Mouse (Mus musculus) erythroblast, adult 5-6 weeks (primary cell): ENCODE data around the gene Dek. TPM values are rescaled to one million over a fixed set of nuclear protein-coding genes. Genes with fewer than 3 reads are reported as not detected.

Source experiments
- ATAC-seq: replicated peaks from 2 replicates; pipeline ENCODE4 v1.8.0; 2016; ENCODE audit warnings: moderate number of reproducible peaks, mild to moderate bottlenecking, moderate TSS enrichment, inconsistent platforms; ENCODE audit not compliant: poor library complexity, low FRiP score, severe bottlenecking
- total RNA-seq, 2 experiments: library from RNA; stranded (forward) in 1 of 2; stranded (reverse) in 1 of 2; fragments of 150-400 nt in 1 of 2; fragments of 200-764, 138-1000 nt in 1 of 2; gene quantifications; 2 replicates each; pipeline versions ENCODE4 v1.2.3 to v1.2.4; 2015 to 2017; ENCODE audit warnings: low replicate concordance in 2 of 2

The Dek gene
- total RNA-seq, 2 experiments from 2014 or later: 233 to 413 TPM

DNA sequence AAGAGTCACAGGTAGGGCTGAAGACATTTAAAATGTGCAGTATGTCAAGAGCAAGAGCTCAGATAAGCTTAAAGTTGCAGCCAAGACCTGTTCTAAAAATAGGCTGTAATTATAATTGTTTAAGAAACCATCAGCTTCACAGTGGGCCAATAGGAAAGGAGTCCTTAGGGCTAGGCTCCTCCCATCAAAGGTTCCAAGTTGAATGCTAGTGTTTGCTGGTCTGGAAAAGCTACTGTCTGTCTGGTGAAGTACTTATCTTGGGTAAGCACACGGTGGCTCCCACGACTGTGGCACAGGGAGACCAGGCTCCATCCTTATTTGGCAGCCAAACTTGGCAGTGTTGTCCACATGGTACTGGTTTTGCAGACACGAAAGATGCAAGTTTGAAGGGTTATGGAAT lies 6.9 kb upstream of the Dek start:
- peak; percentile 87 for ATAC-seq

DNA sequence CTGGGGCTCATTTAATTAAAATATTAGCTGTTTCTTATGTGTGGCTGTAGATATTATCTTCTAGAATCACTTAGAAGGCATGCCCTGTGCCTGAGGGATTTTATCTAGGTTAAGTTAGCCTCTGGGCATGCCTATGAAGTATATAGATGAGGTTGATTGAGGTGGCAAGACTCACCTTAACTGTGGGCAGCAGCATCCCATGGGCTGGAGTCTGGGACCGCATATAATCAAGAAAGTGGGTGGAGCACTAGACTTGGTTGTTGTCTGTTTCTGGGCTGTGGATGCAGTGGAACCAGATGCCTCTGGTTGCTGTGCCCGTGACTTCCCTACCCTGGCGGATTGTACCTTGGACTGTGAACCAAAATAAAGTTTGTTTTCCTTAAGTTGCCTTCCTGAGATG lies 6.1 kb upstream of the Dek start:
- peak; percentile 24 for ATAC-seq

DNA sequence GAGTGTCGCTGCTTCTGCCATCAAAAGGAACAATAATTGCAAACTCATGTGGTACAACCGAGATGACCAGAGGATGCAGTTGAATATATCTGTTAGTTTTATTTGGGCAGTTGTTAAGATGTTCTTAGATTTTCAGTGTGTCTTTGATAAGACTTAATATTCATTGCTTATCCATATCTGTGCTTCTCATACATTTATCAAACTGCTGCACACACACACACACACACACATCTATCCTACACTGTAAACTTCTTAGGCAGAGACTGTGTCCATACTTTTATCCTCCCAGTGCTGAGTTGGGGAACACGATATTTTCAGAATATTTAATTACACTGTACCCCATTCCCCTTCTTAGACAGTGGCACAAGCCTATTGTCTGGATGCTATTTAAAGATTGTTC lies 5.2 kb upstream of the Dek start:
- 0 out of 2 replicates have a peak, but pooled peaks have one; percentile 12 for ATAC-seq

DNA sequence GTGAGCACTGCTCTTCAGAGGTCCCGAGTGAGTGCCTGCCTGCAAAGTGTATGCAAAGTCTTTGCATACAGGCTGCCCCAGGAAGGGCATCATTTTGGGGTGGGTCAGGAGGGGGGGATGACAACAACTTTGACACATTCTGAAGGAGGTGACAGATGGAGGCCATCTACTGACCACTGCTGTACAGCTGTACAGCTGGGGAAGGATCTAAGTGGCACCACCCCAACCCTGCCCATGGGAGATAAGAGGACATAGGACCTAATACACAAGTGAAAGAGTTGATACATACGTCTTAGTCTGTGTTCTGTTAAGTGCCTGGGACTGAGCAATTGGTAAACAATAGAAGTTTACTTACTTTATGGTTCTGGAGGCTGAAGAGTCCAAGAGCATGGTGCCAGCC lies 3.2 kb upstream of the Dek start:
- ATAC-seq: peak; percentile 63

DNA sequence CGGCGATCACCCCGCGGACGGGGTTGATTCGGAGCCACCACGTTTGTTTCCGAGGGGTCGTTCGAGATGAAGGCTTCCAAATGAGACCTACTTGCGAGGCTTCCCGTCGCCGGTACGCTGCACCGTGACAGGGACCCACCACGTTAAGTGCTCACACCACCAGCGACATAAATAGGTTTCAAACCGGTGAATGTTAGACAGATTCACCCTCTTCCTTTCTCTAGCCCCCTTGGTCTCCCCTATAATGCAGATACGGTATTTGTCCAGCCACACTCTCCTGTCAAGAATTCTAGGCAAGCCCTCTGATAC lies 533 bp upstream of the Dek start:
- ATAC-seq: no peak

DNA sequence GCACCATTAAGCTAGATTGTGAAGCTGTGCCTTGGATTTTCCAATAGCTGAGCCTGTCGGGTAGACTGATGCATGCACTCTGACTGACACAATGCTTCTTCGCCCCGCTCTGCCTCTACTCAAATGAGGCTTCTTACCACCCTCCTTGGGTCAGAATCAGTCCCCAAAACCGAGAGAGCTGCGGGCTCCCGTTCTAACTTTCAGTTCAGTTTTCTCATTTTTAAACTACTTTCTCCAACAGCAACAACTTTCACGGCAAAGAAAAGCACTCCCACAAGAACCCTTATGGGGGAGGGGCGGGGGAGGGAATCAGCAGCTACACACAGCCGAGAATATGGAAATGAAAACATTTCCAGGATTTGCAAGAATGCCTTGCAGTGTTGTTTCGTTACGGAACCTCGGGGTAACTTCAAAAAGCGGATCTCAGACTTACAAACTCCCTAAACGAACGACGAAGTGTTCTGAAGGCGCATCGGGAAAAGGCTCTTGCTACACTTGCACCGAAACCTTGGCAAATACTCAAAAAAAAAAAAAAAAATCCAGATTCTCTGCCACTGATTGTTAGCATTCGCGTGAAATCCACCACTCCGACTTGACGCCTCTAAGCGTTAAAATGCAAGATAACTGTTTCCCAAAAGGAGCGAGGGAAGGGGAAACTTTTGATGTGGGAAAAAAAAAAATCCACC lies 1.0 kb downstream of the Dek start:
- no peak for ATAC-seq

DNA sequence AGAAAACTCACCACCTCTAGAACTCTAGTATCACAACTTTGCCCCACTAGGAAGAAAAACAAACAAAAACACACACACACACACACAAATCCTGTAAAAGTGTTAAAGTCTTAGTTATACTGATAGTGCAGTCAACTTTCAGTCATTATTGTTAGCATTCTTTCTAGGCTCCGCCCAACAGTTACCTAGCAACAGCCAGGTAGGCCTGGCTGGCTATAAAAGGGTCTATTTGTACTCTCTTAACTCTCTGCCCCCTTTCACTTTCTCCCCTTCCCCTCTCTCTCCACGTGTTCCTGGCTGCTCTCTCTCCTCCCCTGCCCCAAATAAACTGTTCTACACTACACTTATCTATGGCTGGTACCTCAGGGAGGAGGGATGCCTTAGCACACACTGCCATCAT lies 1.9 kb downstream of the Dek start:
- no peak for ATAC-seq

DNA sequence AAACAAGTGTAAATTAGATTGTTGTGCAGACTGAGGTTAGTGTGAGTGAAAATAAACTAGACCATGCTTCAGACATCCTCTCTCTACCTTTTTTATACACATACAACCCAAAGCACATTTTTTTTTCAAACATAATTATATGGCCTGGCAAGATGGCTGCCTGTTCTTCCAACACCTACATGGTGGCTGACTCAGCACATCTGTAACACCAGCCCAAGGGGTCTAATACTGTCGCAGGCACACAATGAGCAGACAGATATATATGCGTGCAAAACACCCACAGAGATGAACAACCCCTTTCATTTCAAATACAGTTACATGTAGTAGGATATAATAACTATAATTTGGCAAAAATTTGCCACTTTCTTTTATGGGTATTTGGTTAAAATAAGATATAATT lies 5.4 kb downstream of the Dek start:
- ATAC-seq: no peak

DNA sequence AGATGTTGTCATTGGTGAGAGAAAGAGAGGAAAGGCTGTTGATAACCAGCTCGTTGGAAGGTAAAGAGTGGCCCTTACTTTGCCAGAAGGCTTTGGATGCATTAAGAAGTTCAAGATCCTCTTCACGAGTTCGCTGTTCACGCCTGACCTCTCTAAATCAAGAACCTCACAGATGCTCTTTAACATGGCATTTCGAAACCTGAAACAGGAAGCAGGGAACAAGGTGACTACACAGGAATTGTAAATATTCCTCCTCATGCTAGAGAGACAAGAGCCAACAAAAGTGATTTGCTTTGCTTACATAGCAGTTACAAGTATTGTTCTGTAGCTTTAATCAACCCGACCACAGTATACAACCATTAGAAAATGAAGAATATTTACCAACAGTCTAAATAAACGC lies 6.7 kb downstream of the Dek start:
- ATAC-seq: no peak

DNA sequence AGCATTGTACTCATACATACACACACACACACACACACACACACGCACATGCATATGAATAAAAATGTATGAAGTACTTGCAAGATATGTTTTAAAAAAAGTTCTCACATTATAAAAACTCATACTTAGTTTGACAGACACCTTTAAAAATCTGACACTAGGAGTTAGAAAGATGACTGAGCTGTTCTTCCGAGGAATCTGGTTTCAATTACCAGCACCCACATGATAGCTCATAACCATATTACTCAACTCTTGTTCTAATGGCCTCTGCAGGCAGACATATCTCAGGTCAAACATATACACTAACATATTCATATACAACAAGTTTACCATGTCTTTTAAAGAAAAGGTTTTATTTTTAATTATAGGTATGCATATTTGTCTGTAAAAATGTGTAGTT lies 9.4 kb downstream of the Dek start:
- ATAC-seq: no peak

DNA sequence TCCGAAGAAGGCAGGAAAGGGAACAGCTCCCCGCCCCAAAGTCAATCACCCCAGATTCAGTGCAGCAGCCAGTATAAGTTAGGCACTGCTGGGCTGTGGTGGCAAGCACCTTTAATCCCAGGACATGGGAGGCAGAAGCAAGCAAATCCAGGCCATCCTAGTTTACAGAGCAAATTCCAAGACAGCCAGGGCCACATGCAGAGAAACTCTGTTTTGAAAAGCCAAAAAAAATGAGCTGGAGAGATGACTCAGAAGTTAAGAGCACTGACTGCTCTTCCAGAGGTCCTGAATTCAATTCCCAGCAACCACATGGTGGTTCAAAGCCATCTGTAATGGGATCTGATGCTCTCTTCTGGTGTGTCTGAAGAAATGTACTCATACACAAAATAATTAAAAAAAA lies 12.2 kb downstream of the Dek start:
- no peak for ATAC-seq

DNA sequence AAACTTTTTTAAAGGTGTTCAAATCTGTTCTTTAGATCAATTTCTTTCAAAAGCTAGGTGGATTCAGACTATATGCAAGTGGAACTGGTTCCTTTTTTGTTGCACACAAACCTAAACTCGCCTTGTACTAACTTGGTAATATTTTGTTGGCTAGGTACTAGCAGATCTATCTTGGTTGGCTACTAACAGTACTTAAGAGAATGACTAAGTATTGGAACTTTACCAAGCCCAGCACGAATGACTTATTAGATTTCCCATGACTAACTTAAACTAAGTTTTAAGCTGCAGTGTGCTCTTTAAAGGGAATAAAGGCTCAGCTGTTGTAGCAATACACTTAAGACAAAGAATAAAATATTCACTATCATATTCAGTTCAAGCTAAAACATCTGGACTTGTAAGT lies 16.7 kb downstream of the Dek start:
- ATAC-seq: no peak

DNA sequence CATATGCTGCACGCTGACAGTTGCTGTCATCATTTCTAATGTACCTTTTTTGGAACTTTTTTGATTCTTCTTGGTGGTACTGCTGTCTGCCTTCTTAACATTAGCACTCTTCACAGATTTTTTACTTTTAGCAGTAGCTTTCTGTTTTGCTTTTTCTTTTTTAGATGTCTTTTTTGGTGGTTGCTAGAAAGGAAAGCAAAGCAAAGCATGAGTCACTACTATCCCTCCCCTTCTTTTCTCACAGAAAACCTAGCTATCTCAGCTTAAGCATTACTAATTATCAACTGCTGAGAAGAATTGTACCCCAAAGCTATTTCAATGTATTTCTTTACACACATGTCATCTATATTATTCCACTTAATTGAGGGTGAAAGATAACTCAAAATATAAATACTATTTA lies 17.6 kb downstream of the Dek start:
- no peak for ATAC-seq

DNA sequence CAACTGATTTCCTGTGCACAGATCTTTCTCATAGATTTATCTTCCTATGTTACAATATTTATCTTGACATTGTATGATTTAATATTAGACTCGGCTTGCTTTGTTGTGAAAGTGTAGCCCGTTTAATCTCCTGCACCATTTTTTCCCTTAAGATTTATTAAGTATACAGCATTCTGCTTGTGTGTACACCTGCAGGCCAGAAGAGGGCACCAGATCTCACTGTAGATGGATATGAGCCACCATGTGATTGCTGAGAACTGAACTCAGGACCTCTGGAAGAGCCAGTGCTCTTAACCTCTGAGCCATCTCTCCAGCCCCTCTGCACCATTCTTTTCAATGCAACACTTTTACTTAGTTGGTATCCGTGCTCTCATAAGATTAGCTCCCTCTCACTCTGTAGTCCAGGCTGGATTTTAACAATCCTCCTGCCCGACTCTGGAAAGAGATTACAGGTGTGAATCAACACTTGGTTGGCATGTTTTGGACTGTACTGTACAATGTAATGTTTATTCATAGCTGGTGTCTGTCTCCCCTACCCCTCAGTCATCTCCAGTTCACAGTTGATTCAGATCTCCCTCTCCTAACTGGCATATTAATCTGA lies 25.0 kb downstream of the Dek start:
- no peak for ATAC-seq

DNA sequence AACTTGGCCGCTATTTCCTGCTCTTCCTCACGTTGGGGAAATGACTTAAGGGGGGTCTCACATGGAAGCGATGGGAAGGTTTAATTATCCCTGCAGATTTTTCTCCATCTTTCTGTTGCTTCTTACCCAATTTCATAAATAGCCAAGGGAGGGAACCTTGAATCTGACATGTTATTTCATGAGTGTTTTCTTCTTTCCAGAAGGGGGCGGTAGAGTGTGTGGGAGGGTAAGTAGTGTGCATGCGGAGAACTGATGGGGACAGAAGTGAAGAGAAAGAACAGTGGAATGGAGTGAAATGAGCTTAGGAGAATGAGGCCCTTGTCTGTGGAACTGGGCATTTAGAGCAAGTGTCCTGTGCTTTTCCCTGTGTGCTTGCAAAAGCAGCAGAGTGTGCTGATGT lies 27.2 kb downstream of the Dek start:
- no peak for ATAC-seq

DNA sequence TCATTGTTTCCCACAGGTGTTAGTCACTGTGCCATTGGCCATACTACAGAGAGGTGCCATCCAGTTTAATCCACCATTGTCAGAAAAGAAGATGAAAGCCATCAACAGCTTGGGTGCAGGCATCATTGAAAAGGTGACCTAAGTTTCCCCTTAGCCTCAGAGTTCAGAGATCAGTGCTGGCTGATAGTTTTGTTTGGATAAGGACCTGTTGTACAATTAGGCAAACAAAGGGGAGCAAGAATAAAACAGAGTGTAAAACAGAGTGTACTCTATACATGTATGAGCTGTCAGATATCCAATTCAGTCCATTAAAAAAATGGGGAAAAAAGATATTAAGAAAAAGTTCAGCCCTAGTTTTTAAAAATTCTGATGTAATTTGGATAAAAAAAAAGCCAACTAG lies 28.6 kb downstream of the Dek start:
- ATAC-seq: no peak

DNA sequence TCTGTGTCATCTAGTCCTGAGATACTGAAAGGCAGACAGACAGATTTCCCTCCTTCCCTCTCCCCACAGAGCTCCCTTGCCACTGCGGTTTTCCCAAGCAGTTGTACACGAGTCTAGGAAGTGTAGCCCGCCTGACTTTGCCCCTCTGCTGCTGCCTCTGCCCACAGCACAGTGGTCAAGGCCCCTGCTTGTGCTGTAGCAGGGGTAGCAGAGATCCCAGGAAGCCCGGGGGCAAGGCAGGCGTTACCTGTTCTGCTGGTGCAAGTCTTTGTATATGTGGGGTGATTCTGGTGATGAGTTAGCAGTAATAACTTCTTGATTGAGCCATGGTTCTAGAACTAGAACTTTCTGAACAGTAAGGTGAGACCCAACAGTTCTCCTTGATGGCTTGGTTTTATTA lies 29.8 kb downstream of the Dek start:
- ATAC-seq: no peak

DNA sequence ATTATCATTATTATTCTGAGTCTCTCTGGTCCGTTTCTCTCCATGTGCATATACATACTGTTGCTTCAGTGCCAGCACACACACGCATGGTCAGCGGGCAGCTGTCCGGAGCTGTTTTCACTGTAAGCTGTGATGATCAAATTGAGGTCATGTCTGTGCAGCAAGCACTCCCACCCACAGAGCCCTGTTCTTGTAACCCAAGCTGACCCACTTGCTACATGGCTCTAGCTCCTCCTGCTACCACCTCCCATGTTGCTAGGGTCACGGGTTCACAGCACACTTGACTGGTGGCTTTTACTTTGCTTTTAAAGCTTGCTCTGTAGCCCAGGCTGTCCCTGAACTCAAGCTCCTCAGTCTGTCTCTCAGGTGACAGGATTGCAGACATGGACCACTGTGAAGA lies 33.5 kb downstream of the Dek start:
- ATAC-seq: no peak

DNA sequence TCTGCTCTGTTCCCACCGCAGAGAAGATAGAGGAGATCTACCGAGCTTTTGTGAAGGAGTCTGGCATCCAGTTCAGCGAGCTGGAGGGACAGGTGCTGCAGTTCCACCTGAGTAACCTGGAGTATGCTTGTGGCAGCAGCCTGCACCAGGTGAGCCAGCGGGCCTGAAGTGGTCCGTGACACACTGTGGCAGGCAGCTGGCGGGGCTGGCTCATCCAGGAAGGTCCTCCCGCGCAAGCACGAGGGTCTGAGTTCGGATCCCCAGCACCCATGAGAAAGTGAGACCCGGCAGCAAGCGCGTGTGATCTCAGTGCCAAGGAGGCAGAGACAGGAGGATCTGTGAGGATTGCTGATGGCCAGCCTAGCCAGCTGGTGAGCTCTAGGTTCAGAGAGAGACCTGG lies 34.1 kb downstream of the Dek start:
- no peak for ATAC-seq

DNA sequence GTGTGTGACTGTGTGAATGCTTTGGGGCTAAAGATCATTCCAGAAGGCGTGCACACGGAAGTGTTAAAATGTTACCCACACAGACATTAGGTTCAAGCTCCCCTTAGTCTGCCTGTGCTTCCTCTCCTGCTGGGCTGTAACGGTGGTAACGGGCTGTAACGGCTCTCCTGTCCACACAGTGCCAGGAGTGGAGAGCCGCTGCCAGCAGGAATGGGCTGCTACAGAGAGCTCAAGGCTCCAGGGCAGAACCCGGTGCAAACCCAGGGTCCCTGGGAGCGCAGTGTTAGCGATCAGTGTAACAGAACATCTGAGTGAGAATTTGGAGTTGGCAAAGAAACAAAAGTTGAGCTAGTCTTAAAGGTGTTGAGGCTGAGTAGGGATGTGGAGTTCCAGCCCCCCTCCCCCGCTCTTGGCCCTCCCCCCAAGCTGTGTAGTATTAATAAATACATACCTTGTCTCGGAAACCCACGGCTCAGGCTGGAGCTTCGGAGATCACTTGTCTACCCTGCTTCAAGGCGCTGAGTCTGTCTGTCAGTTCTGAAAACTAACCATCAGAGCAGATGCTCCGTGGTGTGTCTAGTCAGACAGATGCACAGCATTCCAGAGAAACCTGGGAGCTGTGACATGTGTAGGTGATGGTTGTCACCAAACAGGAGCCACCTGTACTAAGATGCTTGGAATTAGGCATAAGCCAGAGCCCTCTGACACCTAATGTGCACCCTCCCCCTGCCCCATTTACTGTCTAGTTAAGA lies 35.5 kb downstream of the Dek start:
- no peak for ATAC-seq

DNA sequence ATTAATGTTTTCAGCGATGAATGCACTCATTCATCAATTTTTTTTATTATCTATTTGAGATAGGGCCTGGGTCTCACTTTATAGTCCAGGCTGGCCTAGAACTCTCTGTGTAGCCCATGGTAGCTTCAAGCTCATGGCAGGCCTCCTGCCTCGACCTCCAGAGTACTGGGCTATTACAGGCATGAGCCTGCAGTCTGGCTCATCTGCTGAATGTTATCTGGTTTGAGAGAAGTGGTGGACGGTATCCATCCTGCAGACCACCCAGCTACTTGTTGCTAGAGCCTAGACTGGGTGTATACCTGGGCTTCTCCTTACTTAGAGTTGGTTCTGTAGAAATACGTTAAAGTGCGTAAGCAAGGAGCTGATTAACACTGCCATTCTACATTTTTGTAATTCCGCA lies 39.0 kb downstream of the Dek start:
- ATAC-seq: no peak

DNA sequence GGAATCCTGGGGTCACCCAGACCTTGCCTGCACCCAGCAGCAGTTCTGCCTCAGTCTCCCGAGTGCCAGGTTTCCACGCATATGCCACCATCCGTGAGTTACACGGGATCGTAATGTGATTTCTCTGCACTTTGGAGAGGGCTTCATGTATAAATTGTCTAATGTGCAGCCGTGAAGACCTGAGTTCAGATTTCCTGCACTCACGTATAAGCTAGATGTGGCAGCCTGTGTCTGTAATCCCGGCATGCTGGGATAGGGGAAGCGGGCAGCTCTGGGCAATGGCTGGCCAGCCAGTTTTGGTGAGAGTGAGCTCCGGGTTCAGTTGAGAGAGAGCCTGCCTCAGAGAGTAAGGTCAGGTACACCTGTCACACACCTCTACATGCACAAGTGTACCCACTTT lies 39.5 kb downstream of the Dek start:
- no peak for ATAC-seq
